Mouse (Mus musculus) embryonic facial prominence, embryonic 11.5 days (tissue): ENCODE results near the gene Dmrt1. TPM values are rescaled to one million over a fixed set of nuclear protein-coding genes. Genes with fewer than 3 reads are reported as not detected.
"Not testable (repeated sequence)": the region's sequence is repeated elsewhere in the genome, so short reads cannot be mapped to it uniquely, and the experiment has no call there.

Source experiments
- ATAC-seq: fragments of 200-750 bp; cut with Nextera tagmentation; replicated peaks from 2 replicates; pipeline ENCODE4 v1.8.0; 2017; ENCODE audit warnings: low read depth; ENCODE audit not compliant: insufficient number of reproducible peaks, low FRiP score, low TSS enrichment
- DNase-seq: peaks from one replicate; pipeline ENCODE4 v3.0.0-alpha.2; 2015; ENCODE audit warnings: low spot score
- H3K27ac ChIP-seq: fragments of 300-500 bp; sonication (generic); replicated peaks from 2 replicates; pipeline ENCODE4 v1.5.1; 2014; ENCODE audit warnings: mild to moderate bottlenecking, low read depth, low read length, control low read depth
- H3K27me3 ChIP-seq: fragments of 300-500 bp; sonication (generic); 2 replicates; pipeline ENCODE4 v1.6.1; 2014; ENCODE audit warnings: mild to moderate bottlenecking, low read length, moderate library complexity, mixed read lengths; ENCODE audit not compliant: control insufficient read depth, insufficient read depth
- H3K36me3 ChIP-seq: fragments of 300-500 bp; sonication (generic); replicated peaks from 2 replicates; pipeline ENCODE4 v1.6.1; 2014; ENCODE audit warnings: low read depth, mild to moderate bottlenecking, low read length, moderate library complexity, mixed read lengths; ENCODE audit not compliant: control insufficient read depth, insufficient read depth
- H3K4me1 ChIP-seq: fragments of 300-500 bp; sonication (generic); 2 replicates; pipeline ENCODE4 v1.6.1; 2014; ENCODE audit warnings: low read length, mixed read lengths; ENCODE audit not compliant: control insufficient read depth, insufficient read depth
- H3K4me2 ChIP-seq: fragments of 300-500 bp; sonication (generic); 2 replicates; pipeline ENCODE4 v1.6.1; 2014; ENCODE audit warnings: low read depth, mild to moderate bottlenecking, control low read depth, low read length, moderate library complexity
- H3K4me3 ChIP-seq: fragments of 300-500 bp; sonication (generic); 2 replicates; pipeline ENCODE4 v1.5.1; 2014; ENCODE audit warnings: low read depth, low read length, control low read depth
- H3K9ac ChIP-seq: fragments of 300-500 bp; sonication (generic); replicated peaks from 2 replicates; pipeline ENCODE4 v1.6.1; 2014; ENCODE audit warnings: mild to moderate bottlenecking, control low read depth, low read length
- H3K9me3 ChIP-seq: fragments of 300-500 bp; sonication (generic); replicated peaks from 2 replicates; pipeline ENCODE4 v1.6.1; 2016; ENCODE audit warnings: mild to moderate bottlenecking, low read length, inconsistent platforms, mixed read lengths; ENCODE audit not compliant: control insufficient read depth
- WGBS: fragments of 180-500 bp; shearing (Covaris S2); extraction: QIAGEN DNeasy Blood & Tissue Kit; methylation state at CpG from one replicate; pipeline ENCODE4 v1.1.7; 2014; 5-methylcytosine and 5-hydroxymethylcytosine counted together
- polyA plus RNA-seq: library from polyadenylated mRNA; unstranded; fragments of >200 nt; fragmentation: Nextera tagmentation; extraction: Ambion mirVana; gene quantifications from 2 replicates; pipeline ENCODE4 v1.2.1, GENCODE M21; 2014

Dmrt1 gene
- polyA plus RNA-seq = 0.11 and 0.52 TPM in 2 replicates

DNA sequence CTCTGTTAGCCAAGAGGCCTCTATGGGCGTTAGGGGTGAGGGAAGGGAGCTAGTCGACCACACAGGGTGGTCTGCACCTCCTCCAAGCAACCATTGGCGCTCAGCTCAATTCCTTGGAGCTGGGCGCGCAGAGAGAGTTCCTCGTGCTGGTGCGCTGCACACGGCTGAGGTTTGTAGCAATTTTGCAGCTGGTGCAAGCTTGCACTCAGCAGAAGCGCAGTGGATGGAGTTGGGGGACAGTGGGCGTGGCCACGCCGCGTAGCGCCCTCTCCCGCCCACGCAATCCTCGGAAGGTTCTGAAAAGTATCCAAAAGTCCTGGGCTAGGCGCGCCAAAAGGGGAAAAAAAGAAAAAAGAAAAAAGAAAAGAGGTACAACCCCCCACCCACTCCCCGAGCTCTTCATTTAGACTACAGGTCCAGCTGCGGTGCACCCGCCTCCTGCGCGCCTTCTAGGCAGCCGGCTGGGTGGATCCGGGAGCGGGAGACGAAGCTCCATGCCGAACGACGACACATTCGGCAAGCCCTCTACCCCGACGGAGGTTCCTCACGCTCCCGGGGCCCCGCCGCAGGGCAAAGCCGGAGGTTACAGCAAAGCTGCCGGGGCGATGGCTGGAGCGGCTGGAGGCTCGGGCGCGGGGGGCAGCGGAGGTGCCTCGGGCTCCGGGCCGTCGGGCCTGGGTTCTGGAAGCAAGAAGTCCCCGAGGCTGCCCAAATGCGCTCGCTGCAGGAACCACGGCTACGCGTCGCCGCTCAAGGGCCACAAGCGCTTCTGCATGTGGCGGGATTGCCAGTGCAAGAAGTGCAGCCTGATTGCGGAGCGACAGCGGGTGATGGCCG, at the start of gene Dmrt1:
Gene Dmrt1 (plus strand): TSS at position 259 of the 837 bp plus-strand sequence.
- WGBS = under 1% methylated on average over 61 of the region's 64 CpGs
- Histone ChIP-seq H3K36me3 (no peaks in the 10 kb centered on the region), H3K9me3 (no peaks in the 10 kb centered on the region), H3K4me3 (peak within 1 kb of the TSS; percentile 21), H3K4me2 (peak within 1 kb of the TSS; percentile 47), H3K4me1 (peaks cover 8% of the 10 kb centered on the region; the same call in 1 of the 2 replicates), H3K27ac (no peak within 1 kb of the TSS), H3K9ac (no peak within 1 kb of the TSS), H3K27me3 (peaks cover 59% of the 10 kb centered on the region)
- DNase-seq (peak; percentile 39), ATAC-seq (no peak; the same call in 1 of the 2 replicates)

DNA sequence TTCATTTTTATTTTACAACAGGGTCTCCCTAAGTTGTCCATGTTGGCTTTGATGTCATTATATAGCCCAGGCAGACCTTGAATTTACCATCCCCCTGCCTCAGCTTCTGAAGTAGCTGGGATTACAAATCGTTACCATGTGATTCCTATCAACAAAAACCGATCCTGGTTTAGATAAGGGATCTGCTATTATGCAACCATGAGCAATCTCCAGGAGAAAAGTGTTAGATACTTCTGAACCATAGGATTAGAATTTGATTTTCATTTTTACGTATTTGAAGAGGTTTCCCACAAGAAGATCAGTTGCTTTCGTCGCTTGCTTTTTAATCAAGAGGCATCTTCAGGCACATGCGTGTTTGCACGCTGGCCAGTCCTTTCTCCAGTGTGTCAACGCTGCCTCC, 44.7 kb upstream of the Dmrt1 start:
- DNase-seq (no peak), ATAC-seq (no peak)
- Histone ChIP-seq H3K36me3 (no peaks in the 10 kb centered on the region), H3K9ac (no peak overlapping the region), H3K27me3 (no peaks in the 10 kb centered on the region), H3K4me2 (no peak overlapping the region), H3K9me3 (no peaks in the 10 kb centered on the region), H3K27ac (no peak overlapping the region), H3K4me1 (no peaks in the 10 kb centered on the region), H3K4me3 (no peak overlapping the region)
- 87% methylated on average over 8 of the region's 8 CpGs for WGBS

DNA sequence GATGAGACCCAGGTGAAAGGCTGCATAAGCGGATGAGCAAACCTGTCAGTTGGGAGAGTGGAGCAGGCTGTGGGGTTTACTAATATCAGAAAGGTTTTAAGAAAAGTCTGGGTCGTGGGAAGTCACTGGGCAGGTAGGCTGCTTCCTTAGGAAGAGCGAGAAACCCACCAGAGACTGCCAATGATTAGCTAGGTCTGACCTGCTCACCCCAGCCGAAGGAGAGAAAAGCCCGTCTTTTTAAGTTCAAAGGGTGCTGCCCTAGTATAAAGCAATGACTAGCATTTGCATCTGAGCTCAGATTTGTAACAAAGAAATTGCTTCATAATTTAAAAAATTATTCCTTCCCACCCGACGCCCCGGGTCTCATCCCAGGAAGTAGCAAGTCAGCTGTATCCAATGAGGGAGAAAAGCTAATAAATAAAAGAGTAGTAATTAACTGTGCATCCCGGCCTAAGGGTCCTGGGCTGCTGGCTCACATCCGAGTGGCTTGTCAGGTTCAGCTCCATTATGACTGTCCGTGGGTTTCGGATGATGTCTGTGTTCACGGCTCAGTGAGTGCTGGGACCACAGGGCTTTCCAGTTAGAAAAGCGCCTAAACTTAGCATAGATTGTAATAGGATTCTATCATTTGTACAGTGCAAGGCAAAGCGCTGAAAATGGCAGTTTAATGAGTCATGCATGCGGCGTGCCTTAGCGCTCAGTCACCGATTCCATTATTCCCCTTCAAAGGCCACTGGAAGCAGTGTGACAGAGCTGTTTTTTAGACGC, 43.7 kb upstream of the Dmrt1 start:
- Histone ChIP-seq H3K4me1 (no peaks in the 10 kb centered on the region), H3K4me2 (no peak overlapping the region), H3K27me3 (no peaks in the 10 kb centered on the region), H3K27ac (no peak overlapping the region), H3K9me3 (no peaks in the 10 kb centered on the region), H3K4me3 (no peak overlapping the region), H3K36me3 (no peaks in the 10 kb centered on the region), H3K9ac (no peak overlapping the region)
- ATAC-seq = no peak
- WGBS = 75% methylated on average over 20 of the region's 20 CpGs
- no peak for DNase-seq

DNA sequence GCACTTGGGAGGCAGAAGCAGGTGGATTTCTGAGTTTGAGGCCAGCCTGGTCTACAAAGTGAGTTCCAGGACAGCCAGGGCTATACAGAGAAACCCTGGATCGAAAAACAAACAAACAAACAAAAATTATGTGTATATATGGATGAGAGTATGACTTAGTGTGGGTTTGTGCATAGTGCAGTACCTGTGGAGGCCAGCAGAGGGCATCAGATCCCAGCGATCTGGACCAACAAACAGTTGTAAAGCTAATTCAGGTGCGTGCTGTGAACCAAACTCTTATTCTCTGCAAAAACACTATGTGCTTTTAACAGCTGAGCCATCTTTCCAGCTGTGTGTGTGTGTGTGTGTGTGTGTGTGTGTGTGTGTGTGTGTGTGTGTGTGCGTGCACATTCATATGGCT, 29.6 kb upstream of the Dmrt1 start:
- H3K4me3 ChIP-seq, H3K27ac ChIP-seq, H3K9me3 ChIP-seq, H3K36me3 ChIP-seq, H3K27me3 ChIP-seq, H3K4me1 ChIP-seq, H3K4me2 ChIP-seq, H3K9ac ChIP-seq, ATAC-seq: not testable (repeated sequence)
- WGBS = 63% methylated on average over 4 of the region's 4 CpGs
- peak; percentile 15 for DNase-seq

DNA sequence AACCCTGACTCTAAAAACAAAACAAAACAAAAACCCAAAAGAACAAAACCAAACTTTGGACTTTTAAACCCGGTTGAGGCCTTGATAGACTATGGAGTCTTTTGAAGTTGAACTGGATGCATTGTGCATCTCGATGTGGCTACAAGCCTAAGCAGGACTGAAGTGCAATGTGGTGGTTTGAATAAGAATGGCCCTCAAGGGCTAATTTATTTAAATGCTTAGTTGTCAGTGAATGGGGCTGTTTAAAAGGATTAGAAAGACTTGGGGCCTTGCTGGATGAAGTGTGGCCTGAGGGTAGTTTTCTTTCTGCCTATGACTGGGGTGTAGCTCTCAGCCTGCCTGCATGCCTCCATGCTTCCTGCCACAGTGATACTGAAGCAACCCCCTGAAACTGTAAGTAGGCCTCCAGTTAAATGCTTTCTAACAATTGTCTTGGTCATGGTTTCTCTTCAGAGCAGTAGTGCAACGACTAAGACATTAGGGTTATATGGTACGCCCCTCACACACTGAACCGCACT, 26.2 kb upstream of the Dmrt1 start:
- H3K4me1 ChIP-seq = no peaks in the 10 kb centered on the region
- no peak overlapping the region for H3K9ac ChIP-seq
- no peaks in the 10 kb centered on the region for H3K9me3 ChIP-seq
- H3K27me3 ChIP-seq = no peaks in the 10 kb centered on the region
- WGBS = 82% methylated on average over 5 of the region's 5 CpGs
- DNase-seq = no peak
- H3K4me2 ChIP-seq = no peak overlapping the region
- no peak for ATAC-seq
- H3K27ac ChIP-seq = no peak overlapping the region
- no peak overlapping the region for H3K4me3 ChIP-seq
- H3K36me3 ChIP-seq = no peaks in the 10 kb centered on the region

DNA sequence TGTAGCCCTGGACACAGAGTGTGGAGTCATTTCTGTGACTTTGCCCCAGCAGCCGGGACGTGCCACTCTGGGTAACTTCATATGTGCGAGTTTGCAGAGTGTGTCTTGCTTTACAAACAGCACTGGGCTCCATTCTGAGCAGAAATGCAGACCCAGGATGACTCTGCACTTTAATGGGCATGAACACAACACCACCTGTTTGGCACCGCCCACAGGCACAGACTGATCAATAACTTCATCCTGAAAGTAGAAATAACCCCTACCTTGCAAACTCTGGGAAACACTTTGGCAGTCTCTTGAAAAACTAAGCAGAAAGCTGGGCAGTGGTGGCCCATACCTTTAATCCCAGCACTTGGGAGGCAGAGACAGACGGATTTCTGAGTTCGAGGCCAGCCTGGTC, 24.6 kb upstream of the Dmrt1 start:
- Histone ChIP-seq H3K4me2 (no peak overlapping the region), H3K9ac (no peak overlapping the region), H3K36me3 (no peaks in the 10 kb centered on the region), H3K27me3 (no peaks in the 10 kb centered on the region; the same call in 1 of the 2 replicates), H3K27ac (no peak overlapping the region), H3K9me3 (no peaks in the 10 kb centered on the region), H3K4me1 (no peaks in the 10 kb centered on the region), H3K4me3 (no peak overlapping the region)
- WGBS = 87% methylated on average over 6 of the region's 6 CpGs
- DNase-seq (no peak), ATAC-seq (no peak)

DNA sequence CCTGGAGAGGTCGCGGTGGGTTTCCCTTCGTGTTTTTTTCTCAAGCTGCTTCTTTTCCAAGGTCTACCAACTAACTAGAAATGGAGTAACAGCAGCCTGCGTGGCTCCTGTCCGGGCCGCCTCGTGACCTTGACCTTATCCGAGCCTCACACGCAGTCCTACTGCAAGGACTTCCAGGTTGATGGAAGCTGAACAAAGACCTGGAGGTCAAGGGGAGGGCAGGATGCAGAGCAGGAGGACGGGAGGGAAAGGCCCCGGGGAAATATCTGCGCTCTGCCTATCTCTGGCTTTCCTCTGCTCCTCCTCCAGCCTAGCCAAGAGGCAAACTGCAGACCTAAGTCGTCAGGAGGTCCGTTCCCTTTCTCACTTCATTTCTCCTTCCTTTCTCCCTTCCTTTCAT, 18.9 kb upstream of the Dmrt1 start:
- ATAC-seq (no peak), DNase-seq (peak; percentile 13)
- H3K36me3 ChIP-seq = no peaks in the 10 kb centered on the region
- peak overlapping the region; percentile 11; the same call in 1 of the 2 replicates for H3K4me2 ChIP-seq
- no peaks in the 10 kb centered on the region for H3K9me3 ChIP-seq
- WGBS = 9% methylated on average over 14 of the region's 14 CpGs
- no peaks in the 10 kb centered on the region for H3K4me1 ChIP-seq
- no peak overlapping the region for H3K4me3 ChIP-seq
- H3K27me3 ChIP-seq = no peaks in the 10 kb centered on the region; the same call in 1 of the 2 replicates
- no peak overlapping the region; the same call in 1 of the 2 replicates for H3K9ac ChIP-seq
- H3K27ac ChIP-seq = no peak overlapping the region
